Mouse (Mus musculus): ENCODE measurements at regions not wholly inside any gene's neighbourhood (a gene's known extent, or its start where the extent isn't known, plus 50 kb on each side); places are given as distances from the start of the nearest gene placed in this dataset.

DNA sequence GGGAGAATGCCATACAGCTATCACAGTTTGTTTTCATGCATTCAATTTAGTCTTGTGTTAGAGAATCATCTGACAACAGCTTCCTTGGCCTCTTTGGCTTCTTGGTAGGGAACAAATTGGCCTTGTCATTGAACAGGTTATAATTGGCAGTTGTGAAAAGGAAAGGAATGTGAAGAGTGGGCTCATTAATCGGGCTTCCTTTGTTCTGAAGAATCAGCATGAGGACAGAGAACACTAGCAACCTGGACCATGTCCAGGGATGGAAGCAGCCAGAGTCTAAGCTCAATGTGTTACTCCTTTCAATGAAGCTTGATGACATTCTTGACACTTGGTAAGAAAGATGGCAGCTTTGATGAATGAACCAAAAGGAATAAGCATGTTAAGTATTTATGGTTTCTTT, 64.5 kb downstream of the P2ry1 start:
- no peak for TF ChIP-seq POLR2A (IDR thresholded peaks at IDR 0.05; ENCODE audit: insufficient read depth, low read depth, low read length)
- no peak for TF ChIP-seq CTCF (IDR thresholded peaks at IDR 0.05)
- TF ChIP-seq EP300 (IDR thresholded peaks at IDR 0.05; ENCODE audit: insufficient read depth, low read depth, low read length): no peak

Measured in heart, adult 2 months (tissue).